Mouse (Mus musculus): ENCODE measurements around the gene Htr7. TPM values are rescaled to one million over a fixed set of nuclear protein-coding genes. Genes with fewer than 3 reads are reported as not detected.
A peak's percentile ranks its signal among the peaks of the same experiment; 100 is the strongest.

Htr7 gene
- polyA plus RNA-seq, 1 experiment from 2014 or later, result 3.6 TPM

DNA sequence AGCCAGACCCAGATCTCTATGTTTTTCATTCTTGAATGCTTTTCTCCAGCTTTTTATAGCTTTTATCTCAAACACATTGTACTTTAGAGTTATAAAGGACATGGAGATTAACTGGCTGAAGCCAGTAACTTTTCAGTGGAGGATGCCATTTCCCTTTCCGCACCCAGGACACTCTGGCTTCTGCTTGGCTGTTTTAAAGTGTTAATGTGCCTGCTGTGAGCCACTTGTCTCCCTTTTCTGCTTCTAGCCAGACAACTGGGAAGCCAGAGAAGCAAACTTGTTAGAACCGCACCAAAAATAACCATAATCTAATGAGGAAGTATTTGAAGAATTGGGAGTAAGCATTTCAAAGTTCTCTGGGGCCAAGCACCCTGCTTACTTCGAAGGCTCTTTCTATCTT lies 42.5 kb downstream of the Htr7 start:
- no peaks in the 10 kb centered on the region for H3K4me1 ChIP-seq
- H3K4me2 ChIP-seq (replicated peaks), result no peak overlapping the region
- H3K9ac ChIP-seq (replicated peaks), result no peak overlapping the region
- ATAC-seq (replicated peaks), result no peak
- no peaks in the 10 kb centered on the region for H3K36me3 ChIP-seq
- no peak overlapping the region for H3K4me3 ChIP-seq
- WGBS, result 22% methylated on average over 3 of the region's 3 CpGs
- H3K27ac ChIP-seq (replicated peaks), result no peak overlapping the region
- H3K9me3 ChIP-seq, result no peaks in the 10 kb centered on the region
- H3K27me3 ChIP-seq, result no peaks in the 10 kb centered on the region

DNA sequence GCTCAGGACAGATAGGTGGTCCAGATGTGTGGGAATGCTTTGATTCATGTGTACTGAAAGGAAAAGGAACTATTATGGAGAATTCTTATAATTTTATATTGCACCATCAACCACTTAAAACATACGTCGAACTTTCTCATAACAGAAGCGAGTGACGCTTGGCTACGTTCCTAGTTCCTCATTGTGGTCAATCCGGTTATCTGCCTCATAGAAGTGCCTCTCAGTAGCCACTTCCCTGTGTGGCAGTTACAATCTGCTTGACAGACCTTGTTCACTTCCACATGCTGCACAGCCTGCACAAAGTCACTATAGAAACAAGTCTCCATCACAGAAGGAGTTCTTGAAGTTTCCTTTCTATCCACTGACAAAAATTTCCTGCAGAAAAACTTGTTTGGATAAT lies 51.0 kb downstream of the Htr7 start:
- Histone ChIP-seq H3K27me3 (no peaks in the 10 kb centered on the region), H3K9ac (replicated peaks) (no peak overlapping the region), H3K9me3 (no peaks in the 10 kb centered on the region), H3K4me3 (no peak overlapping the region), H3K4me2 (replicated peaks) (no peak overlapping the region), H3K4me1 (peaks cover 12% of the 10 kb centered on the region), H3K27ac (replicated peaks) (no peak overlapping the region), H3K36me3 (no peaks in the 10 kb centered on the region)
- 72% methylated on average over 6 of the region's 6 CpGs for WGBS
- ATAC-seq (replicated peaks), result no peak

DNA sequence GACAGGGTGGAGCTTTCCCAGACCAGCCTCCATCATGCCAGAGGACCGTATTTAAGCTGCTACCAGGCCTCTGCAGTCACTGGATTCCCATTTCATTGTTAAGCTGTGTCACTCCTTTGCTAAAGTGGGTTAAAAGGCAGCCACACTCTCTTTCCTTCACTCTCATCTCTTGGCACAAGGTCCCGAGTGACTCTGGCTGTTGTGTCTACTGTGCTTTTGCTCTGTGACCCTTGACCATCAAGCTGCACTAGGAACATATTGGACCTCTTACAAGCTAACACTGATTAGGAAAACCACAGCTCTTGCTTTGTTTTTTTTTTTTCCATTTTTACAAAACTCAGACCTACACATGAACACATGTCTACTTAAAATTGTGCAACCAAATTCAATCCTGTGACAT lies 52.3 kb downstream of the Htr7 start:
- Histone ChIP-seq H3K4me3 (no peak overlapping the region), H3K9ac (replicated peaks) (no peak overlapping the region), H3K4me1 (peaks cover 23% of the 10 kb centered on the region), H3K9me3 (no peaks in the 10 kb centered on the region), H3K27me3 (no peaks in the 10 kb centered on the region), H3K36me3 (no peaks in the 10 kb centered on the region), H3K27ac (replicated peaks) (no peak overlapping the region), H3K4me2 (replicated peaks) (no peak overlapping the region)
- ATAC-seq (replicated peaks), result no peak
- 75% methylated on average over 2 of the region's 2 CpGs for WGBS

DNA sequence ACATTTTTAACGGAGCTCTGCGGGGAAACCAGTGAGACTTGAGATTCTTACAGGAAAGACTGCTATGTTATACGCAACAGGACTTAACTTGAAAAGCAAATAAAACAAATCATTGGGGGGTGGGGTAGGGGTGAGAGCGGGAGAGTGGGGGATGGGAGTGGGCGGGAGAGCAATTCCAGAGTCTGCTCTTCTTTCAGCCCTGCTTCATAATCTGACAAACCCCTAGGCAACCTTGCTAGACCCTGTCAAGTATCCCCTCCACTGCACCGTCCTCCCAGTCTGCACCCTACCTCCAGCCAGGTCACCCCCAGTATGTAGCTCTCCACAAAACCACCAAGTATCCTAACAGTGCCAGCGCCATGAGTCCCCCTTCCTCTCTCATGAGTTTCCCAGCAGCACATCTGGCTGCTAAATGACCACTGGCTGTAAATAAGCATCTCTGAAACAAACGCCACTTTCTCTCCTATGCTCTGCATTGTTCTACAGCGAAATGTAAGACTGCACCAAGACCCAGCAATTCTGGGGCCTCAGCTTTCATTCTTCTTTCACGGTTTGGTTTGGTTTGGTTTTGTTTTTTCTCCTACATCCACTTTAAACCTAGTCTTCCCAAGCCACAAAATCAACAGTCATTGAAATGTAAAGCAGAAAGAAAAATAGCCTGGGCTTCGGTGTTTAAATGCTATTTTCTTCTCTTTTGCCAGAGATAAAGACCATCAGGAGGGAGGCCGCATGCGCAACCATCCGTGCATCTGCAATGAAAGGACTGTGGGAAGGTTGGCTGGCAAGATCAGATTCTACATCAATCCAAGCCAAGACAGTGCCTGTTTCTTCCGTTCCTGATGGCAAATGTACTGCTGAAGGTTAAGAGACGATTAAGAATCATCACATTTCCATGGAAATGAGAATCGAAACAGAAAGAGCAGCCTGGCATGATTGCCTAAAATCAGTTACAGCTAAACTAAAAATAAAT lies 54.5 kb downstream of the Htr7 start:
- no peak overlapping the region for H3K4me3 ChIP-seq
- WGBS, result 48% methylated on average over 17 of the region's 17 CpGs
- H3K4me2 ChIP-seq (replicated peaks), result no peak overlapping the region
- no peaks in the 10 kb centered on the region for H3K27me3 ChIP-seq
- peaks cover 23% of the 10 kb centered on the region for H3K4me1 ChIP-seq
- H3K36me3 ChIP-seq, result no peaks in the 10 kb centered on the region
- no peak overlapping the region for H3K9ac ChIP-seq (replicated peaks)
- peak overlapping the region; percentile 47 for H3K27ac ChIP-seq (replicated peaks)
- no peak for ATAC-seq (replicated peaks)
- no peaks in the 10 kb centered on the region for H3K9me3 ChIP-seq

DNA sequence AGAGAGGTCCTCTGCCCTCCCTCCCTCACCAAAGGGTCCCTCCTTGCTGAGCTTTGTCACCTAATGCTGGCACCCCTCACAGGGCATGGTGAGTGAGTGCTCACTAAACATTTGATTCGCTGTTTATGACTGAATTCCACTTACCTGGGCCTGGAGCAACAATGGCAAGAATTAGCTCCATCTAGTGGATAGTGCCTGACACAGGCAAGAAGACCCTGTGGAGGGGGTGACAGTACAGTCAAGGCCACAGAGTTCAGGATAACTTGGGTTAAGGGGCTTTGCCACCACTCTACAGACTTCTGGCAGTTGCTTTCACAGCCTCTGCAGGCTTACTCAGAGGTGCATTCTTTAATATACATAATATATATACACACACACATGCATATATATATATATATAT lies 55.8 kb downstream of the Htr7 start:
- no peak overlapping the region for H3K9ac ChIP-seq (replicated peaks)
- H3K9me3 ChIP-seq, result no peaks in the 10 kb centered on the region
- peaks cover 23% of the 10 kb centered on the region for H3K4me1 ChIP-seq
- no peak overlapping the region for H3K4me2 ChIP-seq (replicated peaks)
- peak; percentile 53 for ATAC-seq (replicated peaks)
- H3K36me3 ChIP-seq, result no peaks in the 10 kb centered on the region
- H3K27ac ChIP-seq (replicated peaks), result peak overlapping the region; percentile 46; the same call in 1 of the 2 replicates
- H3K4me3 ChIP-seq, result no peak overlapping the region
- H3K27me3 ChIP-seq, result no peaks in the 10 kb centered on the region
- 42% methylated on average over 1 of the region's 1 CpGs for WGBS

DNA sequence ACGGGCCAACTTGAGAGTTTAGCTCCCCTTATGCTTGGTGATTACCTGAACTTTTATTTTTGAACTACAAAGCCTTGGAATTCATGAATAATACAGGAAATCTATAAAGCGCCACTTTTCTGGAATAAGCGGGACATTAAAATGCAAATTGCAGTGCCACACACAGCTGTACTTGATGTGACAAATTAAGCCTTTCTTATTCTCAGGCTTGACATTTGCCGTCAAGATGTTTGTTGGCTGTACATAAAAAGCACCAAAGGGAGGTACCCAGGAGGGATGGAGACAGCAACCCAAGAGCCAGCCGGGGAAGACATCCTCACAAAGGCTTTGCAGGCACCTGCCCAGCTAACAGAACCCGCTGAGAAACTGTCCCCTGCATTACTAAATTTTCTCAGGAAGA lies 56.4 kb downstream of the Htr7 start:
- H3K4me2 ChIP-seq (replicated peaks), result no peak overlapping the region
- 33% methylated on average over 6 of the region's 6 CpGs for WGBS
- no peaks in the 10 kb centered on the region for H3K36me3 ChIP-seq
- no peaks in the 10 kb centered on the region for H3K9me3 ChIP-seq
- H3K27ac ChIP-seq (replicated peaks), result peak overlapping the region; percentile 46
- peaks cover 23% of the 10 kb centered on the region for H3K4me1 ChIP-seq
- peak; percentile 86 for ATAC-seq (replicated peaks)
- no peak overlapping the region for H3K4me3 ChIP-seq
- no peaks in the 10 kb centered on the region for H3K27me3 ChIP-seq
- H3K9ac ChIP-seq (replicated peaks), result no peak overlapping the region

DNA sequence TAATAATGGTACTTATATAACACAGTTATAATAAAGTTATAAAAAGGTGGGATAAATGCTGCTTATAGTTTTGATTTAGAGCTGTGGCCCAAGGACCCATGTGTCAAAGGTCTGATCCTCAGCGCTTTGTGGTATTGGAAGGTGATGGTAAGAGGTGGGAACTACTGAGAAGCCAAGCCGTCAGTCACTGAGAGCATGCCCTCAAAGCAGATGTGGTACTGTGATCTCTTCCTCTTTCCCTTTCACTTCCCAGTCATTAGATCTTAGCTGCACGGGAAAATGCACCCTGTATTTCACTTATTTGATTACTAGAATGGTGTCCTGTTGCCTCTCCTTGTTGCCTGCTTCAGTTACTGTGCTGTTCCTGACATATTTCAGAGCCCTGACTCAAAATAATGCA lies 59.9 kb downstream of the Htr7 start:
- Histone ChIP-seq H3K9ac (replicated peaks) (no peak overlapping the region), H3K36me3 (no peaks in the 10 kb centered on the region), H3K4me2 (replicated peaks) (no peak overlapping the region), H3K27me3 (no peaks in the 10 kb centered on the region), H3K4me1 (peaks cover 15% of the 10 kb centered on the region), H3K9me3 (no peaks in the 10 kb centered on the region), H3K4me3 (no peak overlapping the region), H3K27ac (replicated peaks) (no peak overlapping the region)
- 77% methylated on average over 3 of the region's 3 CpGs for WGBS
- no peak for ATAC-seq (replicated peaks)

DNA sequence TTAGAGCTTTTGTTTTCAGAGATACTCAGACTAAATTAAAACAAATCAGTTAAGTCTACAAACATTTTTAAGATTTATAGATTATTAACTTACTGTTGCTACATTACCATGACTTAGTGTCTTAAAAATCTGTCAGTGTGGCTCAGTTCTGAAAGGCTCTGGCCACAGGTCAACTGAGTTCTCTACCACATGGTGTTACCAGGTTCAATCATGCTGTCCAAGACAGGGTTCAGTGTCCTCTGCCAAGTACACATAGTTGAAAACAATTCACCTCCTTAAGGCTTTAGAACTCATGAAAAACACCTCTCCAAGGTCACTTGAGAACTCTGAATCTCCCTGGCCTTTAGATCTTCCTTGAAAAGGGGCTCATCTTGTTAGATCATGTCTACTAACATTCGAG lies 69.8 kb downstream of the Htr7 start:
- Histone ChIP-seq H3K27me3 (no peaks in the 10 kb centered on the region), H3K4me3 (no peak overlapping the region), H3K27ac (replicated peaks) (no peak overlapping the region), H3K36me3 (no peaks in the 10 kb centered on the region), H3K9ac (replicated peaks) (no peak overlapping the region), H3K9me3 (no peaks in the 10 kb centered on the region), H3K4me1 (no peaks in the 10 kb centered on the region), H3K4me2 (replicated peaks) (no peak overlapping the region)
- no peak for ATAC-seq (replicated peaks)
- 67% methylated on average over 1 of the region's 1 CpGs for WGBS

DNA sequence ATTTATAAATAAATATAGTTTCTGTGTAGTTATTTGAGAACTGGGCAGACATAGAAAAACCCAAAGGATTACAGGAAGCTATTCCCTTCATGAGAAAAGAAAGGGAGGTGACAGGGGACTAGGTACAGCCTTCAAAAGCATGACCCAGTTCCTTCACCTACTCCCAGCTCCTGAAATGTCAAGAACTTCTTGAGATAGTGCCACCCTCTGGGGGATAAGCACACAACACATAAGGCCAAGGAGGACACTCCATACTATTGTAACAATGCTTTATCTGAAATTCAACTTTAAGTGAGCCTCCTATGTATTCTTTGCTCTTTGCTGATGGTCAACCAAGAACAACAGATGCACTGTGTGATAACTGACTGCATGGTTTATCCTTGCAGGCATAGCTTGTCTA lies 82.6 kb downstream of the Htr7 start:
- no peak overlapping the region for H3K4me2 ChIP-seq (replicated peaks)
- no peaks in the 10 kb centered on the region for H3K36me3 ChIP-seq
- no peak overlapping the region for H3K4me3 ChIP-seq
- no peaks in the 10 kb centered on the region for H3K4me1 ChIP-seq
- H3K9me3 ChIP-seq, result no peaks in the 10 kb centered on the region
- no peaks in the 10 kb centered on the region for H3K27me3 ChIP-seq
- ATAC-seq (replicated peaks), result no peak
- H3K27ac ChIP-seq (replicated peaks), result no peak overlapping the region
- H3K9ac ChIP-seq (replicated peaks), result no peak overlapping the region

DNA sequence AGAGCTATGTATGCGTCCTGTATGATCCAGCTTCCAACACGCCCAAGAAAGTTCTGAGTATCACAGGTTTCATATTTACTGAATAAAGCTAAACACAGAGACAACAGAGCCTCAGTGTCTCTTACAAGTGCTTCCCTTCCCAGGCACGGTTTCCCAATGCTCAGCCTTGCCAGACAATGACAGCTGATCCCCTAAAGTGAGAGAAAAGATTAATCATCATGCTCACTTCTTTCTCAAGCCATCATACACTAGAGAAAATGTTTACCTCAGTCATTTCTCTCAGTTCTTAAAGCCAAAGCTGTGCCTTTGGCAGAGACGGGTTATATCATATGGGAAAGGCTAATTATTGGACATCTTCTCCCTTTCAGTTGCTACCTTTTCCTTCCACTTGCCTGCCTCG lies 99.7 kb downstream of the Htr7 start:
- H3K36me3 ChIP-seq, result no peaks in the 10 kb centered on the region
- H3K27ac ChIP-seq (replicated peaks), result no peak overlapping the region
- H3K27me3 ChIP-seq, result no peaks in the 10 kb centered on the region
- no peak overlapping the region for H3K9ac ChIP-seq (replicated peaks)
- no peaks in the 10 kb centered on the region for H3K4me1 ChIP-seq
- H3K4me2 ChIP-seq (replicated peaks), result no peak overlapping the region
- 0 out of 2 replicates have a peak, but pooled peaks have one; percentile 48 for ATAC-seq (replicated peaks)
- H3K9me3 ChIP-seq, result no peaks in the 10 kb centered on the region
- 65% methylated on average over 5 of the region's 5 CpGs for WGBS
- H3K4me3 ChIP-seq, result no peak overlapping the region

DNA sequence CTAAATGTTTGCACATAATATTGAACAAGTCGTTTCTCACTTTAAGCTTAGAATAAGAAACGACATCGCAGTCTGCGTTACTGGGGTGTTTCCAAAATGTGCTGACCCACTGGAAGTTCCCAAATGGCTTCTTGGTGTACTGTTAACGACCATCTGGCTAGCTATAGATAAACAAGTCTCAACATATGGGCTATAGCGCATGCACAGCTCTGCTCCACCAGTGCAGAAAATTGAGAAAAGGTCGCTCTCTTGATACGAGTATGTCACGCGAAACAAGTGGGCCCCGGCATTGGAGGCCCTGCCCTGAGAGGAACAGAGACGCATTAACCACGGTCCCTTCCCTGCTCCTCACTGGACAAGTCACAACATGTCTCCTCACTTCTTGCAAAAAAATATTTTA lies 101.6 kb downstream of the Htr7 start:
- Histone ChIP-seq H3K36me3 (no peaks in the 10 kb centered on the region), H3K4me2 (replicated peaks) (no peak overlapping the region), H3K4me1 (no peaks in the 10 kb centered on the region), H3K9me3 (no peaks in the 10 kb centered on the region), H3K27ac (replicated peaks) (no peak overlapping the region), H3K27me3 (no peaks in the 10 kb centered on the region), H3K9ac (replicated peaks) (no peak overlapping the region), H3K4me3 (no peak overlapping the region)
- WGBS, result 78% methylated on average over 13 of the region's 13 CpGs
- ATAC-seq (replicated peaks), result no peak

DNA sequence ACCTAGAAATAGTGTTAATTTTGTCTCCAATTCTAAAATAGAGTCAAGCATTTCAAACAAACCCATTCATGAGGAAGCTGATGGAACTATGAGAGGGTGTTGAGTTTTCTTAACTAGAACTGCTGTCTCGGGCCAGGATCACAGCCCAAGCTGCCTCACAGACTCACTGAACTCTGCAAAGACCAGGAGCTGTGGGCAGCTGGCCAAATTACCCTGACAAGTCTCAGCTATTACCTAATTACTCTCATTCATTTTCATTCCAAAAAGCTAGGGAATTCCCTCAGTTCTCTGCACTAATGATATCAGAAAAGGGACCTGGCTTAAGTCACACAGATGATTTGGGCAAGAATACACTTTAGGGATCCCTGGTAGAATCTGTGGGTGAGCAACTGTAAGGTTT lies 107.4 kb downstream of the Htr7 start:
- Histone ChIP-seq H3K4me2 (replicated peaks) (no peak overlapping the region), H3K9me3 (no peaks in the 10 kb centered on the region), H3K4me3 (no peak overlapping the region), H3K9ac (replicated peaks) (no peak overlapping the region), H3K36me3 (no peaks in the 10 kb centered on the region), H3K27ac (replicated peaks) (no peak overlapping the region), H3K4me1 (peaks cover 5% of the 10 kb centered on the region; the same call in 1 of the 2 replicates), H3K27me3 (no peaks in the 10 kb centered on the region)
- 21% methylated on average over 1 of the region's 1 CpGs for WGBS
- peak; percentile 72 for ATAC-seq (replicated peaks)

Data from forebrain, embryonic 15.5 days (tissue).